Mouse (Mus musculus): ENCODE data around the gene Mis12.

GRCm38 (mm10) chr11:71033163-71033761 lies 13.9 kb downstream of the Mis12 start, which contains the start of gene 6330403K07Rik:
- TF ChIP-seq CTCF (IDR thresholded peaks at IDR 0.05; ENCODE audit: low read depth, low read length): no peak
- no peak for TF ChIP-seq GATA1 (IDR thresholded peaks at IDR 0.05; ENCODE audit: borderline replicate concordance, low read length)

Data from G1E (cell line).